Mouse (Mus musculus) kidney, adult 9 months (tissue): ENCODE measurements around the gene Ccr3.
A peak's percentile ranks its signal among the peaks of the same experiment; 100 is the strongest.
"Not testable (repeated sequence)": the region's sequence is repeated elsewhere in the genome, so short reads cannot be mapped to it uniquely, and the experiment has no call there.

Experiments
- DNase-seq: peaks from one replicate; pipeline ENCODE4 v3.0.0; 2022

Ccr3 gene

DNA sequence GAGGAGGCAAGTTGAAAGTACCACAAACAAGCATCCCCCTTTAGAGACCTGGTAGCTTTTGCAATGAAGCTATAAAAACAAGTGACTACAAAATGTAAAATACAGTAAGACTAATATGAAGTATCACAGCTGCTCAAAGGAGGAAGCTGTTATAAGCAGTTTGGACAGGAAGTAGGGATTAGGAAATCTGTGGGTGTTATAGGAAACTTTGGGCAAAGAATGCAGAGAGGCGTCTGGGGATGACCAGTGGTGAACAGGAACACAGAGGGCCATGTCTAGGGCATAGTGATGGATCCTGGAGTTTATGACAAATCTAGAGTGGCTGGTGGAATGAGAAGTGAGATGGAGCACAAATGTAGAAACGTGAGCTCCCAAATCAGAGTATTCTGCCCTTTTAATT is 31.8 kb downstream of the Ccr3 start:
- DNase-seq: no peak

GRCm38 (mm10) chr9:124056158-124056709 is 34.5 kb downstream of the Ccr3 start:
- no peak for DNase-seq

DNA sequence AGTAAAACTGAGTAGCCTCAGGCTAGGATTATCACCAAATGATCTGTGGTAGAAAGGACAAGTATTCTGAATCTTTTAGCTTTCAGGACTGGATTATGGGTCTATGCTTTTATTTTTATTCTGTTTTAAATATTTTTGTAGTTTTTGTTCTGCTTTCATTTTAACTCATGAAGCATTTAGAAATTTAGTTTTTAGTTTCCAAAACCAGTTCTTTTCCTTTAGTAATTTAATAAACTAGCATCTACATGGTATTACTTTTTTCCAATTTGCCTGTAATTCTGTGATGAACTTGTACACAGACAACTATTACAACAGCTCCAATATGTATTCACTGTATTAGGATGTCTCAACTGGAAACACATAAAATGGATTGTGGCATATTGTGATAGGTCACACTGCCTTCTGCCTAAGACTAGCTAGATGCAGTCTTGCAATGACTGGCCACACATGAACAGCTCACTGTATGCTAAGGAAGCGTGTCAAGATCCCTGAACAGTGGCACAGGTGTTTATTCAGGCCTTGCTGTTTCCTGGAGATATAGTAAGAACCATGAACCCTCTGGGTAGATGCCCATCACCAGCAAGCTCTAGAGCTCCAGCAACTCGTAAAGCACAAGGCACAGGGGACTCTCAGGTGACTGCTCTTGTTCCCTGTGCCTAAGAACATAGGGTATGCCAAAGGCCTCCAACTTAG is 38.0 kb downstream of the Ccr3 start:
- no peak for DNase-seq

DNA sequence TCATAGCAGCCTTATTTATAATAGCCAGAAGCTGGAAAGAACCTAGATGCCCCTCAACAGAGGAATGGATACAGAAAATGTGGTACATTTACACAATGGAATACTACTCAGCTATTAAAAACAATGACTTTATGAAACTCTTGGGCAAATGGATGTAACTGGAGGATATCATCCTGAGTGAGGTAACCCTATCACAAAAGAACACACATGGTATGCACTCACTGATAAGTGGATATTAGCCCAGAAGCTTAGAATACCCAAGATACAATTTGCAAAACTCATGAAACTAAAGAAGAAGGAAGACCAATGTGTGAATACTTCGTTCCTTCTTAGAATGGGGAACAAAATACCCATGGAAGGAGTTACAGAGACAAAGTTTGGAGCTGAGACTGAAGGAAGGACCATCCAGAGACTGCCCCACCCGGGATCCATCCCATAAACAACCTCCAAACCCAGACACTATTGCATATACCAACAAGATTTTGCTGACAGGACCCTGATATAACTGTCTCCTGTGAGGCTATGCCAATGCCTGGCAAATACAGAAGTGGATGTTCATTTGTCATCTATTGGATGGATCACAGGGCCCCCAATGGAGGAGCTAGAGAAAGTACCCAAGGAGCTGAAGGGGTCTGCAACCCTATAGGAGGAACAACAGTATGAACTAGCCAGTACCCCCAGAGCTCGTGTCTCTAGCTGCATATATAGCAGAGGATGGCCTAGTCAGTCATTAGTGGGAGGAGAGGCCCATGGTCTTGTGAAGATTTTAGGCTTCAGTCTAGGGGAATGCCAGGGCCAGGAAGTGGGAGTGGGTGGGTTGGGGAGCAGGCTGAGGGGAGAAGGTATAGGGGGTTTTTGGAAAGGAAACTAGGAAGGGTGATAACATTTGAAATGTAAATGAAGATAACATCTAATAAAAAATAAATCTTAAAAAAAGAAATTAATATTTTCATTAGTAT is 40.0 kb downstream of the Ccr3 start:
- DNase-seq: not testable (repeated sequence)

- DNase-seq: no peak
These were observed 44.9 kb downstream of the Ccr3 start for GRCm38 (mm10) chr9:124066572-124067103.

DNA sequence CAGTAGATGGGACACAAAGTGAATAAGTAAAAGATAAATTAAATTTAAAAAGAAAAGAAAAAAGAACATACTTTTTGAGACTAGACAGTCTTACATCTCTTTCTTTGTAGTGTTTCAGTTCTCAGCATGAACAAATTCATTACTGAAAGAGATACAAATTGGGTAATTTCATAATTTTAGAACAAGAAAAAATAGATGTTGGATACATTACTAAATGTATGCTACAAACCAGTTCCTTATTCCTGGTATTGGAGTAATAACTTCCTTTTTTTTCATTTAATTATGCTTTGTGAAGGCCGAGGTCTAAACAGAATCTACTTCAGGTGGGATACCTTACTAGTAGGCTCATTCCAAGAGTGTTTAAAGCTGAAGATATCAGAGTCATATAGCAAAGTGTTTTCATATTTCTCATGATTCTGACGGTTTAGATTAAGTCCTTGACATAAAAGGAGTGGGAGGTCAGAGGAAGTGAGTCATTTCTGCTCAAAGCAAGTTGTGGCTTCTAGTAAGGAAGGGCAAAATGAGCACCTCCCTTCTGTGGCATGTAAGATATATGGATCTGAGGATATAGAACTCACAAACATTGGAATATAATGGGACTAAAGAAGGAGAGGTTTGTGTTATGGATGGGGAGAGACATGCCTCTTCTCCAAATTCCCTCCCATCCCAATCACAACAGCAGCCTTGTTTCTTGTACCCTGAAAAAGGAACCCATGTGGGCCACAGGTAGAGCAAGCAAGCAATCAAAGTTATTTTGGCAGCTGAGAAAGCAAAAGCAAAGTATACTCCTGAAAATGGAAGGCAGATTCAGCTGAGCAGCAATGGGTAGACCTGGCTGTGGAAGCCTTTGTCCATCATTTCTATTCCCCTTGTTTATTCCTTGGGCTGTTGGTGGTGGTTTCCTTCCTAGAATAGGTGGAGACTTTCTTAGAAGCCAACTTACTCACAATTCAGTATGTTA is 46.6 kb downstream of the Ccr3 start:
- peak; percentile 3 for DNase-seq

- peak; percentile 4 for DNase-seq
These were observed 49.7 kb downstream of the Ccr3 start for GRCm38 (mm10) chr9:124071506-124071905.

- DNase-seq: no peak
These were observed 58.0 kb downstream of the Ccr3 start for GRCm38 (mm10) chr9:124079803-124080202.

GRCm38 (mm10) chr9:124080471-124080870 is 58.7 kb downstream of the Ccr3 start:
- DNase-seq: not testable (repeated sequence)
